Mouse (Mus musculus) fat pad, adult 2 months (tissue): Measurements from ENCODE around the gene Klkb1.
"Not testable (repeated sequence)": the region's sequence is repeated elsewhere in the genome, so short reads cannot be mapped to it uniquely, and the experiment has no call there.

Experiments used
- DNase-seq: peaks from one replicate; pipeline ENCODE4 v3.0.0-alpha.2; 2011; ENCODE audit warnings: low read depth, low spot score; ENCODE audit errors: extremely low read depth

Klkb1 gene

GRCm38 (mm10) chr8:45294687-45295086 is at the start of gene Klkb1:
Gene Klkb1 (minus strand): TSS chr8:45294859.
- DNase-seq, result no peak

- no peak for DNase-seq
These were observed 49.6 kb upstream of the Klkb1 start for GRCm38 (mm10) chr8:45344298-45344697.

GRCm38 (mm10) chr8:45341630-45342628 is 47.3 kb upstream of the Klkb1 start:
- no peak for DNase-seq

GRCm38 (mm10) chr8:45333493-45333892 is 38.8 kb upstream of the Klkb1 start:
- no peak for DNase-seq

GRCm38 (mm10) chr8:45332685-45333409 is 38.2 kb upstream of the Klkb1 start, which contains the start of gene Cyp4v3:
Gene Cyp4v3 (minus strand): TSS chr8:45333216.
- DNase-seq, result no peak

GRCm38 (mm10) chr8:45330856-45331255 is 36.2 kb upstream of the Klkb1 start:
- DNase-seq, result no peak

GRCm38 (mm10) chr8:45329206-45329980 is 34.7 kb upstream of the Klkb1 start:
- DNase-seq, result no peak

- DNase-seq, result not testable (repeated sequence)
These were observed 32.4 kb upstream of the Klkb1 start for GRCm38 (mm10) chr8:45327076-45327475.

GRCm38 (mm10) chr8:45324151-45324550 is 29.5 kb upstream of the Klkb1 start:
- no peak for DNase-seq

- no peak for DNase-seq
These were observed 26.7 kb upstream of the Klkb1 start for GRCm38 (mm10) chr8:45321365-45321764.

- no peak for DNase-seq
These were observed 26.3 kb upstream of the Klkb1 start for GRCm38 (mm10) chr8:45320930-45321329.

- DNase-seq, result no peak
These were observed 16.3 kb upstream of the Klkb1 start for GRCm38 (mm10) chr8:45310967-45311366.

GRCm38 (mm10) chr8:45308366-45308765 is 13.7 kb upstream of the Klkb1 start, which contains the start of gene Gm45753:
Gene Gm45753 (minus strand): TSS chr8:45308466.
- DNase-seq, result no peak

GRCm38 (mm10) chr8:45305479-45305878 is 10.8 kb upstream of the Klkb1 start:
- DNase-seq, result no peak

GRCm38 (mm10) chr8:45304354-45304753 is 9.7 kb upstream of the Klkb1 start:
- DNase-seq, result no peak

GRCm38 (mm10) chr8:45302390-45302789 is 7.7 kb upstream of the Klkb1 start:
- no peak for DNase-seq

GRCm38 (mm10) chr8:45295276-45295675 is 617 bp upstream of the Klkb1 start:
- no peak for DNase-seq

- no peak for DNase-seq
These were observed 2.9 kb downstream of the Klkb1 start for GRCm38 (mm10) chr8:45291790-45292189.

- DNase-seq, result no peak
These were observed 13.0 kb downstream of the Klkb1 start for GRCm38 (mm10) chr8:45281630-45282029.

GRCm38 (mm10) chr8:45277453-45277852 is 17.2 kb downstream of the Klkb1 start:
- DNase-seq, result no peak

- DNase-seq, result no peak
These were observed 20.3 kb downstream of the Klkb1 start for GRCm38 (mm10) chr8:45274317-45274716.
